Mouse (Mus musculus): ENCODE data around the gene 1600002K03Rik. TPM values are rescaled to one million over a fixed set of nuclear protein-coding genes. Genes with fewer than 3 reads are reported as not detected.
A peak's percentile ranks its signal among the peaks of the same experiment; 100 is the strongest.

The 1600002K03Rik gene
- polyA plus RNA-seq, 1 experiment from 2014 or later = 9.7 TPM

DNA sequence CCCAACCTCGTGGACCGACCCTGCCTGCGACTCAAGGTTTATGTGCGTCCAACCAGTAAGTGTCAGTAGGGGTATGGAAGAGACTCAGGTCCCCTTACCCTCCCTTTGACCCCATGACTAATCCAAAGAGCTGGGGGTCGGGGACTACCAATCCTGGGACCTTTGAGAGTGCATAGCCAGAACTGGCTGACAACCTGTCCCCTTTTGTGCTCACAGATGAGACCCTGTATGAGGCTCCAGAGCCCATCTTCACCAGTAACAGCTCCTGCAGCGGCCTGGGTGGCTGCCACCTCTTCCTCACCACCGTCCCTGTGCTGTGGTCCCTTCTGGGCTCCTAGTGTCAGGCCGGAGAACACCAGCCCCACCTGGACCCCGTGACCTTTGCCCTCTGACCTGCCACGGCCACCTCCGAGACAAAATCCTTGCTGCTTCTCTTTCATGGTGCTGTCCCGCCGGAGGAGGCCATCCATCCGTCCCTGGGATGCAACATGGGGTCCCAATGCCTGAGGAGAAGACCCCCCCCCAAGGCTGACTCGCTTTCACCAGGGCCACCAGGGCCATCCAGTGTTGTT is 15.8 kb downstream of the 1600002K03Rik start:
- Histone ChIP-seq H3K27ac (replicated peaks) (no peak overlapping the region), H3K9ac (replicated peaks) (0 out of 2 replicates have a peak overlapping the region, but pooled peaks have one; percentile 13), H3K36me3 (peaks cover 21% of the 10 kb centered on the region), H3K9me3 (no peaks in the 10 kb centered on the region), H3K27me3 (0 out of 2 replicates have a peak, but pooled peaks cover 4% of the 10 kb centered on the region), H3K4me1 (peaks cover 19% of the 10 kb centered on the region), H3K4me3 (no peak overlapping the region), H3K4me2 (replicated peaks) (no peak overlapping the region)
- no peak for ATAC-seq (replicated peaks)
- WGBS = 68% methylated on average over 15 of the region's 15 CpGs

- Histone ChIP-seq H3K27me3 (0 out of 2 replicates have a peak, but pooled peaks cover 4% of the 10 kb centered on the region), H3K4me2 (replicated peaks) (peak overlapping the region; percentile 88), H3K4me1 (peaks cover 19% of the 10 kb centered on the region), H3K4me3 (peak overlapping the region; percentile 54), H3K9ac (replicated peaks) (peak overlapping the region; percentile 87), H3K36me3 (peaks cover 20% of the 10 kb centered on the region), H3K27ac (replicated peaks) (peak overlapping the region; percentile 90), H3K9me3 (no peaks in the 10 kb centered on the region)
- 3% methylated on average over 21 of the region's 21 CpGs for WGBS
- 0 out of 2 replicates have a peak, but pooled peaks have one; percentile 13 for ATAC-seq (replicated peaks)
These were observed 17.3 kb downstream of the 1600002K03Rik start for GRCm38 (mm10) chr10:80189999-80190398.

DNA sequence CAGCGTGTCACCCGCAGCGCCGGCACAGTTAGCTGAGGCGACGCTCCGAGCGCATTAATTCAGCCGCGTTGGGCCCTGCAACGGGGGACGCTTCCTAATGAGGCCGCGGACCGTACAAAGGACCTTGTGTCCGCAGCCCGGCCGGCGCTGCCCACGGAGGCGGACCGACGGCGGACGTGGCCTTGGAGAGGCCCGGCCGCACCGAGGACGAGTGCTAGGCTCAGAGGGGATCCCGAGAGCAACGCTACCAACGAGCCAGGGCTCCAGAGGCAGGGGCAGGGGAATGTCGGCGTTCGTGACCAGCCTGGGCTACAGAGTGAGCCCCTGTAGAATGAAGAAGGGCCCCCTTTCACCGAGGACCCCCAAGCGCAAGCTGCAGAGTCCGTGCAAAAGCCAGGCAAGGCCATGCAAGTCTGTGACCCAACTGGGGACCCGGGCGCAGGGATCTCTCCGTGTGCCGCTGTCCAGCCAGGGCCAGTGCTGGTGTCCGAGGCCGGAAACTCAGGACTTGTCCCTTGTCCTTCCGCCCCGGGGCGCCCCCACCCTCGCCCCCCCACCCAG is 17.8 kb downstream of the 1600002K03Rik start:
- 0 out of 2 replicates have a peak, but pooled peaks cover 4% of the 10 kb centered on the region for H3K27me3 ChIP-seq
- peaks cover 20% of the 10 kb centered on the region for H3K36me3 ChIP-seq
- H3K4me3 ChIP-seq = peak overlapping the region; percentile 54
- H3K4me1 ChIP-seq = peaks cover 19% of the 10 kb centered on the region
- ATAC-seq (replicated peaks) = peak; percentile 41
- H3K27ac ChIP-seq (replicated peaks) = peak overlapping the region; percentile 90
- peak overlapping the region; percentile 88 for H3K4me2 ChIP-seq (replicated peaks)
- no peaks in the 10 kb centered on the region for H3K9me3 ChIP-seq
- under 1% methylated on average over 48 of the region's 48 CpGs for WGBS
- H3K9ac ChIP-seq (replicated peaks) = peak overlapping the region; percentile 87

DNA sequence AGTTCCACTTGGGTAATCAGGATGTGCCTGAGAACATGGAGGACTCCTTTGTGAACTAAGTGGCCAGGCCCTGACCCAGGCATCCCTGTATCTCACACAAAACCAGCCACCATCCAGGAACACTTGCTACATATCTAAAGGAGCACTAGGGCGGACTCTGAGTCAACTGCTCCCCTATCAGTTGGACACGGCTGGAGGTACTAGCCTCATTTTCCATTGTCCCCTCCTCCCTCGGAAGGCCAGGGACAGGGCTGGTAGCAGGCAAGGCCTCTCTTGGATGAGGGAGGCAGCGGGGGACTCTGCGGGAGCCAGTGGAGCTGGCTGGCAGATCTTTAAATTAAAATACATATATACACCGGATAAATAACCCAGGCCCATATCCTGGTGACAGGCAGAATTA is 21.2 kb downstream of the 1600002K03Rik start:
- no peak for ATAC-seq (replicated peaks)
- Histone ChIP-seq H3K9me3 (no peaks in the 10 kb centered on the region), H3K4me2 (replicated peaks) (no peak overlapping the region), H3K27ac (replicated peaks) (no peak overlapping the region), H3K4me1 (peaks cover 17% of the 10 kb centered on the region), H3K9ac (replicated peaks) (no peak overlapping the region), H3K4me3 (no peak overlapping the region), H3K36me3 (peaks cover 3% of the 10 kb centered on the region), H3K27me3 (0 out of 2 replicates have a peak, but pooled peaks cover 2% of the 10 kb centered on the region)
- whole genome bisulfite sequencing = 54% methylated on average over 6 of the region's 6 CpGs

GRCm38 (mm10) chr10:80194441-80194840 is 21.7 kb downstream of the 1600002K03Rik start:
- H3K27ac ChIP-seq (replicated peaks) = no peak overlapping the region
- no peaks in the 10 kb centered on the region for H3K36me3 ChIP-seq
- H3K9ac ChIP-seq (replicated peaks) = no peak overlapping the region
- H3K4me2 ChIP-seq (replicated peaks) = no peak overlapping the region
- H3K9me3 ChIP-seq = no peaks in the 10 kb centered on the region
- H3K4me1 ChIP-seq = peaks cover 14% of the 10 kb centered on the region
- WGBS = 9% methylated on average over 8 of the region's 8 CpGs
- ATAC-seq (replicated peaks) = no peak
- no peaks in the 10 kb centered on the region for H3K27me3 ChIP-seq
- no peak overlapping the region for H3K4me3 ChIP-seq

GRCm38 (mm10) chr10:80196167-80196566 is 23.4 kb downstream of the 1600002K03Rik start:
- no peaks in the 10 kb centered on the region for H3K27me3 ChIP-seq
- no peak overlapping the region for H3K4me3 ChIP-seq
- ATAC-seq (replicated peaks) = no peak
- H3K27ac ChIP-seq (replicated peaks) = no peak overlapping the region
- no peaks in the 10 kb centered on the region for H3K36me3 ChIP-seq
- H3K4me1 ChIP-seq = no peaks in the 10 kb centered on the region; the same call in 1 of the 2 replicates
- H3K4me2 ChIP-seq (replicated peaks) = no peak overlapping the region
- no peaks in the 10 kb centered on the region for H3K9me3 ChIP-seq
- 87% methylated on average over 1 of the region's 1 CpGs for WGBS
- H3K9ac ChIP-seq (replicated peaks) = no peak overlapping the region

DNA sequence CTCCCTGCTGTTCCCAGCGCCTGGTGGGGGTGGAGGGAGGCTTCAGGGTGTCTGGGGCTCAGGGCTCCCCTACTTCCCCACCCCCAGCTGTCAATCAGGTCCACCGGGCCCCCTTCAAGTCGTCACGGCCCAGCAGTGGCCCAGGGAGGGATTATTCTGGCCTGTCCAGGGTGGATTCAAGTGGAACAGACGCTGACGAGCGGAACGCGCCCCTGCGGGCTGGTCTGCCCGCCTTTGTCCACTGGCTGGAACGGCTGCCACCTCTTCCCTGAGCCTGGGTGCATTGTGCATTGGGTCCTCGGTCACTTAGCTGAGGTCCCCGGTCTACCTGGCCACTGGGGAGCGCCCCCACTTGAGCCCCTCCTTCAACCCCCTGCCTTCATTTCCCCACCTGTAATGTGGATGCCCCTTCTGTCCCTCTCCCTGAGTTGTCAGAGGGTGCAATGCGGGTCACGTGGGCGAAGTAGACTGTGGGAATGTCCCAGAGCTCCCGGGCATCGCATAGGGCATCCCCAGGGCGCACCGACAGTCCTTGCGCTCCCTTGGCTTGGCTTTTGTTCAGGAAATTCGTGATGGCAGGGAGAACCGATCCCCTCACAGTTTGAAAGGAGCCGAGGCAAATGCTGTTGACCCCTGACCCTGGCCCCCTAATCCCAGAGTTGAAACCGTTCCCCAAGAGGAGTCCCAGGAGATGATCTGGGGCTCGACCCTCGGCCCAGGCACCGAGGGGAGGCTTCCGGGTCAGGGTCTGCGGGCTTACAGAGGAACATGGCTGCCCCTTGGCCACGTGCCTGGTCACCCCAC is 24.2 kb downstream of the 1600002K03Rik start:
- Histone ChIP-seq H3K27ac (replicated peaks) (no peak overlapping the region), H3K36me3 (no peaks in the 10 kb centered on the region), H3K27me3 (no peaks in the 10 kb centered on the region), H3K4me2 (replicated peaks) (no peak overlapping the region), H3K9ac (replicated peaks) (no peak overlapping the region), H3K4me3 (no peak overlapping the region), H3K4me1 (no peaks in the 10 kb centered on the region; the same call in 1 of the 2 replicates), H3K9me3 (no peaks in the 10 kb centered on the region)
- WGBS = 43% methylated on average over 33 of the region's 33 CpGs
- no peak for ATAC-seq (replicated peaks)

DNA sequence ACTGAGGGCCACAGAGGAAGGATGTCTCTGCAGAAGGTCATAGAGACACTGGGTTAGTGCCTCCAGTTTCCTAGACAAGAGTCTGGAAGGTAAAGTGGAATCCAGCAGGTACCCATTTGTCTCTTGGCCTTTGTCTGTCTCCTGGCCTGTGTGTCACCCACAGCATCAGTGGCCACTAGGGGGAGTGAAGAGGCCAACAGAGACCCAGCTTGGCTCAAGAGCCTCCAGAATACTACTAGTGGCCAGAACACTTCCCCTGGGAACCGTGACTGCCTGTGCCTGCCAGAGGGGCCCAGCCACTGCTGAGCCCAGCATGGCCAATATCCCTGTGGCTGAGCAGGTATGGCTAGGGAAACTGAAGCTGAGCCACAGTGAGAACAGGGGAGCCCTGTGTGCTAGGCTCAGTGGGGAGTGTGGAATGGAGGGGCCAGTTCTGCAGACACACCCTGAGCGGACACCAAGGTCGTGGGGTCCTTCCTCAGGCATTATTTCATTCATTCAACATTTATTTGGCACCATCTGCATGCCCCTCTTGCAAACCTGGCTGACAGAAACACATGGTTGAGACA is 26.8 kb downstream of the 1600002K03Rik start:
- WGBS = 59% methylated on average over 3 of the region's 3 CpGs
- no peaks in the 10 kb centered on the region for H3K27me3 ChIP-seq
- H3K9ac ChIP-seq (replicated peaks) = no peak overlapping the region
- H3K9me3 ChIP-seq = no peaks in the 10 kb centered on the region
- H3K36me3 ChIP-seq = no peaks in the 10 kb centered on the region
- H3K4me1 ChIP-seq = peaks cover 9% of the 10 kb centered on the region
- H3K27ac ChIP-seq (replicated peaks) = no peak overlapping the region
- peak; percentile 73 for ATAC-seq (replicated peaks)
- no peak overlapping the region for H3K4me3 ChIP-seq
- no peak overlapping the region for H3K4me2 ChIP-seq (replicated peaks)

GRCm38 (mm10) chr10:80200485-80200884 is 27.7 kb downstream of the 1600002K03Rik start:
- Histone ChIP-seq H3K36me3 (no peaks in the 10 kb centered on the region), H3K4me2 (replicated peaks) (no peak overlapping the region), H3K27me3 (no peaks in the 10 kb centered on the region), H3K9me3 (no peaks in the 10 kb centered on the region), H3K4me3 (no peak overlapping the region), H3K9ac (replicated peaks) (no peak overlapping the region), H3K4me1 (peaks cover 9% of the 10 kb centered on the region), H3K27ac (replicated peaks) (no peak overlapping the region)
- no peak for ATAC-seq (replicated peaks)
- WGBS = 78% methylated on average over 6 of the region's 6 CpGs

DNA sequence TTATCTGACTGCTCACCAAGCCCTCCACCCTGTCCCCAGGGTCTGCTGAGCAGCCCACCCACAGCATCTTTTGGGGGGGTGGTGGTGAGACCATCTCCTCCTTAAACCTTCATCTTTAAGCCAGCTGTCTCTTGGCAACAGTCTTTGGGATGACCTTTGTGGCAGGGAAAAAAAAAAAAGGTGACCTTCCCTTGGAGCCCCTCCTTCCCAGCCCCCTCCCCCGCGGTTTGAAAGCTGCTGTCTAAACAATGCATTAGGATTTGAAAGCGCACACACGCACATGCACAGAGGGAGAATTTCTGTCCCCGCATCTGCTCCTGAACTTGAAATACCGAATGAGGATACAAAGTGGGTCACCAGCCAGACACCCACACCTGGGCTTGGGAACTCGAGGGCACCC is 31.3 kb downstream of the 1600002K03Rik start:
- no peak for ATAC-seq (replicated peaks)
- Histone ChIP-seq H3K27me3 (no peaks in the 10 kb centered on the region), H3K4me1 (peaks cover 17% of the 10 kb centered on the region), H3K9me3 (no peaks in the 10 kb centered on the region), H3K36me3 (no peaks in the 10 kb centered on the region), H3K4me3 (no peak overlapping the region), H3K9ac (replicated peaks) (no peak overlapping the region; the same call in 1 of the 2 replicates), H3K27ac (replicated peaks) (peak overlapping the region; percentile 14; the same call in 1 of the 2 replicates), H3K4me2 (replicated peaks) (no peak overlapping the region)
- WGBS = 9% methylated on average over 7 of the region's 7 CpGs

- Histone ChIP-seq H3K4me2 (replicated peaks) (no peak overlapping the region), H3K27me3 (no peaks in the 10 kb centered on the region), H3K4me3 (no peak overlapping the region), H3K9ac (replicated peaks) (no peak overlapping the region), H3K4me1 (peaks cover 21% of the 10 kb centered on the region), H3K27ac (replicated peaks) (no peak overlapping the region), H3K9me3 (no peaks in the 10 kb centered on the region), H3K36me3 (no peaks in the 10 kb centered on the region)
- 56% methylated on average over 1 of the region's 1 CpGs for WGBS
- no peak for ATAC-seq (replicated peaks)
These were observed 34.5 kb downstream of the 1600002K03Rik start for GRCm38 (mm10) chr10:80207201-80207600.

GRCm38 (mm10) chr10:80207676-80208075 is 34.9 kb downstream of the 1600002K03Rik start:
- H3K4me1 ChIP-seq = peaks cover 21% of the 10 kb centered on the region
- ATAC-seq (replicated peaks) = no peak
- no peaks in the 10 kb centered on the region for H3K9me3 ChIP-seq
- WGBS = 49% methylated on average over 10 of the region's 10 CpGs
- H3K36me3 ChIP-seq = no peaks in the 10 kb centered on the region
- no peak overlapping the region for H3K4me3 ChIP-seq
- H3K27me3 ChIP-seq = no peaks in the 10 kb centered on the region
- no peak overlapping the region for H3K4me2 ChIP-seq (replicated peaks)
- no peak overlapping the region for H3K9ac ChIP-seq (replicated peaks)
- H3K27ac ChIP-seq (replicated peaks) = no peak overlapping the region
